Mouse (Mus musculus) heart, postnatal 14 days (tissue): ENCODE measurements around the gene Smim13. TPM values are rescaled to one million over a fixed set of nuclear protein-coding genes. Genes with fewer than 3 reads are reported as not detected.
"Not testable (repeated sequence)": the region's sequence is repeated elsewhere in the genome, so short reads cannot be mapped to it uniquely, and the experiment has no call there.

Experiments used
- DNase-seq, 2 experiments: peaks; one replicate each; pipeline ENCODE4 v3.0.0; 2021 to 2022
- intact Hi-C: fragments of 180-260 bp; cut with DNase I; formaldehyde crosslinking; loops from one replicate; pipeline ENCODE4 v1.15.1; 2025
- long read RNA-seq, 2 experiments: library from polyadenylated mRNA; stranded (forward); transcript quantifications; one replicate each; pipeline ENCODE4 v2.0.0; 2021
- total RNA-seq, 2 experiments: library from RNA; stranded (reverse); gene quantifications; 2 replicates each; pipeline ENCODE4 v1.2.3; 2021

Gene Smim13
- total RNA-seq: 10 to 100 TPM; 22.5 to 22.7 TPM
- long read RNA-seq, experiment 1, full-length matches to known transcripts: 29 of 37 reads
- long read RNA-seq, experiment 1, partial matches to known transcripts: 5 of 37 reads
- long read RNA-seq, experiment 1, other reads (novel, unspliced or antisense): 3 of 37 reads
- long read RNA-seq, experiment 2, full-length matches to known transcripts: 29 of 32 reads
- long read RNA-seq, experiment 2, partial matches to known transcripts: 0 of 32 reads
- long read RNA-seq, experiment 2, other reads (novel, unspliced or antisense): 3 of 32 reads

- intact Hi-C loops: no loop called here
- peak; percentile 90 to 91 for DNase-seq
These were observed at the start of gene Smim13 for GRCm38 (mm10) chr13:41249538-41250317. Smim13 (plus strand) TSS chr13:41249844.

- intact Hi-C loops: no loop called here
- DNase-seq: no peak
These were observed 48.8 kb upstream of the Smim13 start for GRCm38 (mm10) chr13:41200861-41201260.

- DNase-seq: no peak
- intact Hi-C loops: no loop called here
These were observed 46.4 kb upstream of the Smim13 start for GRCm38 (mm10) chr13:41203289-41203688.

- intact Hi-C loops: no loop called here
These were observed 46.0 kb upstream of the Smim13 start for GRCm38 (mm10) chr13:41203691-41204090.

GRCm38 (mm10) chr13:41205568-41205967 is 44.1 kb upstream of the Smim13 start:
- intact Hi-C loops, DNase-seq: not testable (repeated sequence)

More at GRCm38 (mm10) chr13:41203691-41204090, 46.0 kb upstream of the Smim13 start:
- no peak for DNase-seq

GRCm38 (mm10) chr13:41206241-41206640 is 43.4 kb upstream of the Smim13 start:
- no peak for DNase-seq
- intact Hi-C loops: no loop called here

- DNase-seq: no peak
- intact Hi-C loops: no loop called here
These were observed 38.4 kb upstream of the Smim13 start for GRCm38 (mm10) chr13:41211276-41211675.

GRCm38 (mm10) chr13:41212558-41213322 is 36.9 kb upstream of the Smim13 start:
- no peak for DNase-seq
- intact Hi-C loops: no loop called here

- no peak for DNase-seq
- intact Hi-C loops: no loop called here
These were observed 34.0 kb upstream of the Smim13 start for GRCm38 (mm10) chr13:41215669-41216068.

- no peak for DNase-seq
These were observed 33.4 kb upstream of the Smim13 start for GRCm38 (mm10) chr13:41216236-41216635.

GRCm38 (mm10) chr13:41219056-41219455 is 30.6 kb upstream of the Smim13 start:
- no peak for DNase-seq
- intact Hi-C loops: no loop called here

More at GRCm38 (mm10) chr13:41216236-41216635, 33.4 kb upstream of the Smim13 start:
- intact Hi-C loops: no loop called here

GRCm38 (mm10) chr13:41219687-41220303 is 29.8 kb upstream of the Smim13 start:
- intact Hi-C loops: no loop called here

GRCm38 (mm10) chr13:41220304-41220834 is 29.3 kb upstream of the Smim13 start, which contains the start of gene Elovl2:
Elovl2 (minus strand) TSS chr13:41220405.
- DNase-seq: peak; percentile 80 to 86
- intact Hi-C loops: no loop called here

More at GRCm38 (mm10) chr13:41219687-41220303, 29.8 kb upstream of the Smim13 start:
- no peak for DNase-seq

- no peak for DNase-seq
- intact Hi-C loops: no loop called here
These were observed 23.1 kb upstream of the Smim13 start for GRCm38 (mm10) chr13:41226513-41226912.

GRCm38 (mm10) chr13:41228060-41228459 is 21.6 kb upstream of the Smim13 start:
- intact Hi-C loops: no loop called here

GRCm38 (mm10) chr13:41230256-41230655 is 19.4 kb upstream of the Smim13 start:
- no peak for DNase-seq
- intact Hi-C loops: no loop called here

More at GRCm38 (mm10) chr13:41228060-41228459, 21.6 kb upstream of the Smim13 start:
- DNase-seq: no peak

GRCm38 (mm10) chr13:41231389-41231983 is 18.2 kb upstream of the Smim13 start:
- intact Hi-C loops: no loop called here
- peak in 1 of 2 experiments; percentile 32 for DNase-seq

- intact Hi-C loops: no loop called here
- no peak for DNase-seq
These were observed 17.4 kb upstream of the Smim13 start for GRCm38 (mm10) chr13:41232209-41232608.

- intact Hi-C loops: no loop called here
- no peak for DNase-seq
These were observed 16.4 kb upstream of the Smim13 start for GRCm38 (mm10) chr13:41233241-41233640.

GRCm38 (mm10) chr13:41235181-41235580 is 14.5 kb upstream of the Smim13 start:
- intact Hi-C loops: loop anchor here (5.0 kb wide), 2 partner anchors 148 to 393 kb away; no protein-coding TSS in a partner anchor
- no peak for DNase-seq
